Mouse (Mus musculus): Measurements from ENCODE around the gene Irak1bp1. TPM values are rescaled to one million over a fixed set of nuclear protein-coding genes. Genes with fewer than 3 reads are reported as not detected.

Gene Irak1bp1
- polyA plus RNA-seq (2012; rRNA removed; ENCODE audit: low replicate concordance), result 9.2 and 17.7 TPM in 2 replicates

DNA sequence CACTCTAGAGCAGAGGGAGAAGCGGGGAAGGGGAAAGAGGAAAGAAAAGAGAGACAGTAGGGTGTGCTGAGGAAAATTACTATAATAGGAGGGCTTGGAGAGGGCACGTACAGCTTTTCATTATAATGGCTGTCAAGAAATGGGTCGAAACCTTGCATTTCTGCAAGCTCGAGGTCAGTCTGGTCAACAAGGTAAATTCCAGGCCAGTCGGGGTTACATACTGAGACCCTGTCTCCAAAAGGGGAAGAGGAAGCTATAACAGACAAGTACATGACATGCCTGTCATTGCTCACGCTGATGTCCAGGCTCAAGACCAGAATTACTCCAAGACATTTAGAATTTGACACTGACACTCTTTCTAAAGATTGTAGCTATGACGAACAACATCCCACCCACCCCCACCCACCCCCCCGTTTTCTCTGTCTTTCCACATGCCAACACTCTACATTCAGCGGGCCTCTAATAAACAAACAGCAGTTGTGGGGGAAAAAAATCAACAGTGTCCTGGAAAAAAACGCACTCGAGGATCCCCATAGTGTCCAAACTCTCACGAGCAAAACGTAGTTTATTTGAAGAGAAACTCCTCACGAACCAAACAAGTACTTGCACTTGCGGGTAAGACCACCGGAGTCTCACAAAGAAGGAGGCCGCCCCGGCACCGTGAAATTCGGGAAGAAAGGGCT is at the start of gene Irak1bp1:
Irak1bp1 (plus strand) TSS at position 534 of the 683 bp plus-strand sequence.

Other genes with a start within 250 kb of the Irak1bp1 start
- gene Phip, start 146.0 kb downstream of the Irak1bp1 start, polyA plus RNA-seq (2012; rRNA removed; ENCODE audit: low replicate concordance), result 2.7 and 5.3 TPM in 2 replicates